Mouse (Mus musculus): ENCODE data around the gene Chuk.

GRCm38 (mm10) chr19:44060226-44060625, 47.1 kb downstream of the Chuk start:
- no peak for TF ChIP-seq CTCF (IDR thresholded peaks at IDR 0.05; ENCODE audit: extremely low read depth, insufficient read depth, low read length)
- no peak for TF ChIP-seq POLR2A (IDR thresholded peaks at IDR 0.05; ENCODE audit: extremely low read depth, insufficient read depth, low read length)
